Mouse (Mus musculus): ENCODE measurements around the gene Gdf15. TPM values are rescaled to one million over a fixed set of nuclear protein-coding genes. Genes with fewer than 3 reads are reported as not detected.
"Not testable (repeated sequence)": the region's sequence is repeated elsewhere in the genome, so short reads cannot be mapped to it uniquely, and the experiment has no call there.

The Gdf15 gene
- polyA plus RNA-seq, 1 experiment from 2014 or later: 1.0 TPM

DNA sequence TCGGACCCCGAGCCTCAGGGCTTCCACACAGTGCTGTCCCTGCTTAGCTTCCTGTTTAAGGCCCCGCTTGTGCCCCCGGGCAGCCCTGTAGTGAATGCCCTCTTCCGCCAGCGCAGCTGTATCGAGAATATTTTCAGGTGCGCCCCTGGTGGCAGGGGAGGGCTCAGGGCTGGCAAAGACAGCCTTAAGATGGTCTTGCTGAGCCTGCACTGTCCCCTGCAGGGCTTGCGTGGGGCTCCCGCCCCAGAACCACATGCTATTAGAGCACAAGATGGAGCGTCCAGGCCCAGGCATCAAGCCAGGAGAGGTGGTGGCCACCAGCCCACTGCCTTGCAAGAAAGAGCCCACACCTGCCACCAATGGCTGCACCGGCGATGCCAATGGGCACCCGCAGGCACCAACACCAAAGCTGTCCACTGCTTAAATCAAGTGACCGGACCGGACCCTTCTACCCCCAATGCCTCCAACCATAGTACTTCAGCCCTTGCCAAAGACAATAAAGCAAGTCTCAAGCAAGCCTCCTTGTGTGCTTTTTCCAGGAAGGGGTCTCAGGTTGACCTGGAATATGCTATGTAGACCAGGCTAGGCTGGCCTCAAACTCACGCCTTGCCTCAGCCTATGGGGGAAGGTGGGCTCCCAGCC is 35.4 kb downstream of the Gdf15 start:
- no peak for ATAC-seq (ENCODE audit: insufficient number of reproducible peaks, low FRiP score)
- Histone ChIP-seq H3K27me3 (replicated peaks) (no peaks in the 10 kb centered on the region), H3K4me1 (replicated peaks) (peaks cover 80% of the 10 kb centered on the region), H3K36me3 (peaks cover 21% of the 10 kb centered on the region), H3K27ac (ENCODE audit: poor library complexity, severe bottlenecking) (no peak overlapping the region), H3K9me3 (replicated peaks) (no peaks in the 10 kb centered on the region), H3K4me3 (peak overlapping the region; percentile 53; the same call in 1 of the 2 replicates), H3K9ac (no peak overlapping the region), H3K4me2 (peak overlapping the region; percentile 81)
- WGBS: 85% methylated on average over 17 of the region's 17 CpGs

DNA sequence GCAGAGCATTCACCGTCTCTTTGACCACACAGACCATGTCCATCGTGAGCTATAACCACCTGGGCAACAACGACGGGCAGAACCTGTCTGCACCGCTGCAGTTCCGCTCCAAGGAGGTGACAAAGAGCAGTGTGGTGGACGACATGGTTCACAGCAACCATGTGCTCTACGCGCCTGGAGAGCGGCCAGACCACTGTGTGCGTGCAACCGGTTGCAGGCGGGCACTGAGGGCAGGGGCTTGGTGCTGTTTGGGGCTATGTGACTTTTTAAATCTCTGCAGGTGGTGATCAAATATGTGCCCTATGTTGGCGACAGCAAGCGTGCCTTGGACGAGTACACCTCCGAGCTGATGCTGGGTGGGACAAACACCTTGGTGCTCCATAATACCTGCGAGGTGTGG is 36.0 kb downstream of the Gdf15 start:
- no peaks in the 10 kb centered on the region for H3K27me3 ChIP-seq (replicated peaks)
- H3K4me1 ChIP-seq (replicated peaks): peaks cover 79% of the 10 kb centered on the region
- H3K4me2 ChIP-seq: no peak overlapping the region; the same call in 1 of the 2 replicates
- H3K4me3 ChIP-seq: no peak overlapping the region
- no peaks in the 10 kb centered on the region for H3K9me3 ChIP-seq (replicated peaks)
- 88% methylated on average over 18 of the region's 18 CpGs for WGBS
- no peak for ATAC-seq (ENCODE audit: insufficient number of reproducible peaks, low FRiP score)
- no peak overlapping the region for H3K27ac ChIP-seq (ENCODE audit: poor library complexity, severe bottlenecking)
- H3K36me3 ChIP-seq: peaks cover 24% of the 10 kb centered on the region
- no peak overlapping the region for H3K9ac ChIP-seq

DNA sequence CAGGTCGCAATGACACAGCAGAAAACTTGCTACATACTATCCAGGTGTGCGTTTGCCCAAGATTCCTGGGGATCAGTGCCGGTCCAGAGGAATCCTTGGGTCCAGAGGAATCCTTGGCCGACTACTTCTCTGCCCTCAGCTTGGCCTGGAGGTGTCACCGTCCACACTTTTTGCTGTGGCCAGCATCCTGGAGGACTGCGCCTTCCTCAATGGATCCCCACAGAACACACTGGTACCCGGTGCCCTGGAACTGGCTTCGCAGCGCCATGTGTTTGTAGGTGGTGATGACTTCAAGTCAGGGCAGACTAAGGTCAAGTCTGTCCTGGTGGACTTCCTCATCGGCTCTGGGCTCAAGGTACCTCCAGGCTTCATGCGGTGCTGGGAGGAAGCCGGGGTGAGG is 36.4 kb downstream of the Gdf15 start:
- Histone ChIP-seq H3K27me3 (replicated peaks) (no peaks in the 10 kb centered on the region), H3K4me1 (replicated peaks) (peaks cover 75% of the 10 kb centered on the region), H3K4me2 (peak overlapping the region; percentile 98), H3K9ac (no peak overlapping the region), H3K9me3 (replicated peaks) (no peaks in the 10 kb centered on the region), H3K4me3 (peak overlapping the region; percentile 71; the same call in 1 of the 2 replicates), H3K36me3 (peaks cover 25% of the 10 kb centered on the region), H3K27ac (ENCODE audit: poor library complexity, severe bottlenecking) (no peak overlapping the region)
- WGBS: 93% methylated on average over 12 of the region's 12 CpGs
- no peak for ATAC-seq (ENCODE audit: insufficient number of reproducible peaks, low FRiP score)

DNA sequence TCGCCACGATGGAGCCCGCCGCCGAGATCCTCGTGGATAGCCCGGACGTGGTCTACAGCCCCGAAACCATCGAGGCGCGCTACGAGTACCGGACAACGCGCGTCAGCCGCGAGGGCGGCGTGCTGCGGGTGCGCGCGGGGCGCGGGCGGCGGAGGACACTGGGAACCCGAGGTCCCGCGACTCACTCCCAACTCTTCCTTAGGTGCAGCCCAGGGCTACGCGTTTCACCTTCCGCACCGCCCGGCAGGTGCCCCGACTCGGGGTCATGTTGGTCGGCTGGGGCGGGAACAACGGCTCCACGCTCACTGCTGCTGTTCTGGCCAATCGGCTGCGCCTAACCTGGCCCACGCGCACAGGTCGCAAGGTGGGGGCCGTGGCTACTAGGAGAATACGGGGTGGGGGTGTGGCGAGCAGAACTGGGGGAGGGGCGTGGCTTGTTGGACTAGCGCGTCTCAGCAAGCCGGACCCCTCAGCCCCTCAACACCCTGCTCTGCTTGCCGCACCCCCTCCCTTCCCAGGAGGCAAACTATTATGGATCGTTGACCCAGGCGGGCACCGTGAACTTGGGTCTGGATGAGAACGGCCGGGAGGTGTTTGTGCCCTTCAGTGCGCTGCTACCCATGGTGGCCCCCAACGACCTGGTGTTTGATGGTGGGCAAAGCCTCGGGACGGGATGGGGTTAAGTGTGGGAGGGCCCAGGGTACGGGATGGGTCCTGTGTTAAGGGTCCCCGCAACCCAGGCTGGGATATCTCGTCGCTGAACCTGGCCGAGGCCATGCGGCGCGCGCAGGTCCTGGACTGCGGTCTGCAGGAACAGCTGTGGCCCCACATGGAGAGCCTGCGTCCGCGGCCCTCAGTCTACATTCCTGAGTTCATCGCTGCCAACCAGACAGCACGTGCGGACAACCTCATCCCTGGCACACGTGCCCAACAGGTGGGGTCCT is 37.4 kb downstream of the Gdf15 start:
- WGBS: 6% methylated on average over 82 of the region's 82 CpGs
- Histone ChIP-seq H3K27me3 (replicated peaks) (no peaks in the 10 kb centered on the region), H3K4me3 (peak overlapping the region; percentile 71), H3K9ac (peak overlapping the region; percentile 87), H3K4me1 (replicated peaks) (peaks cover 66% of the 10 kb centered on the region), H3K27ac (ENCODE audit: poor library complexity, severe bottlenecking) (peak overlapping the region; percentile 85), H3K9me3 (replicated peaks) (no peaks in the 10 kb centered on the region), H3K36me3 (peaks cover 33% of the 10 kb centered on the region), H3K4me2 (peak overlapping the region; percentile 98)
- peak; percentile 7 for ATAC-seq (ENCODE audit: insufficient number of reproducible peaks, low FRiP score)

DNA sequence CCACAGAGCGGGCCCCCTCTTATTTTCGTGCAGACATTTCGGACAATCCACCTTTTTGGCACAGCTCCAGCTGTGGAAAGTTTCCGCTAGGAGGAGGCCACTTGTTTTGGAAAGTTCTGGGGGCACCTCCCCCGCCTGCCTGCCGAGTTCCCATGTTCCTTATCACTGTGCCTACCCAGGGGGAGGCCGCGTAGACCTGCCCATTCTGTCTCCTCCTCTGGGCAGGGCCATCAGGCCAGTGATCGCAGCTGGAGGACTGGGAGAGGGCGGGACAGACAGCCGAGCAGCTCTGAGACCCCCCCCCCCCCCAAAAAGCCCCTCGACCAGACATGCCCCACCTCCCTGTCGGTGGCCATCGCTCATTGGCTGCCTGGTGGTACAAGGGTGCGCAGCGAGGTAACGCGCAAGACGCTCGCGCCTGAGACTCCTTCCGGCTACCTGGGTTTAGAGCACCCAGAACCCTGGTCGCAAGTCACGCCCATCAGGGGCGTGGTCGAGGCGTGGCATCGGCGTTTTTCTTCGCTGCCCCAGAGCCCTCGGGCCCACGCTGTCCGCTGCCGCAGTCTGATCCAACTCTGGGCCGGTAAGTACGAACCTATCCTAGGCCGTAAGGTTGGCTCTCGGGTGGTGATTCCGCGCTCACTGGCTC is 38.2 kb downstream of the Gdf15 start, which contains the start of gene Isyna1:
Isyna1 (plus strand) TSS at position 413 of the 649 bp plus-strand sequence.
- H3K9ac ChIP-seq: peak within 1 kb of the TSS; percentile 87
- H3K36me3 ChIP-seq: peaks cover 42% of the 10 kb centered on the region
- peak within 1 kb of the TSS; percentile 98 for H3K4me2 ChIP-seq
- H3K27me3 ChIP-seq (replicated peaks): no peaks in the 10 kb centered on the region
- under 1% methylated on average over 40 of the region's 40 CpGs for WGBS
- H3K4me3 ChIP-seq: peak within 1 kb of the TSS; percentile 71
- peak within 1 kb of the TSS; percentile 85 for H3K27ac ChIP-seq (ENCODE audit: poor library complexity, severe bottlenecking)
- no peaks in the 10 kb centered on the region for H3K9me3 ChIP-seq (replicated peaks)
- H3K4me1 ChIP-seq (replicated peaks): peaks cover 59% of the 10 kb centered on the region
- ATAC-seq (ENCODE audit: insufficient number of reproducible peaks, low FRiP score): peak; percentile 90

DNA sequence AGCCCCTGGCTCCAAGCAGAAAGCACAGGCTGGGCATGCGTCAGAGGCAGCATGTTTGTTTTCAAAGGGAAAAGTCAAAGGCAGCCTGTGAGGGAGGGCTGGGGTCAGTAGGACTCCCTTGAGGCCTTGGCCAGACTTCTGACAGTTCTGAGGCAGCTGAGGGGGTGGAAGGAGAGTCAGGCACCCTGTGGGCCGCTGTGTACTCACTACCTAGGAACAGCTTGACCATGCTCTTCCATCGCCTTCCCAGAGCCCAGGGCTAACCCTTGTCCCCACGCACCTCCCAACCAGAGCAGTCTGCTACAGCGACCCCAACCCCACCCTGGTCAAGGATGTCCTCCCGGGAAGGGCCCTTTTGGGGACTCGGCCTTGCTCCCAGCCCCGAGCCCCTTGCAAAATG is 39.1 kb downstream of the Gdf15 start:
- peak overlapping the region; percentile 71; the same call in 1 of the 2 replicates for H3K4me3 ChIP-seq

DNA sequence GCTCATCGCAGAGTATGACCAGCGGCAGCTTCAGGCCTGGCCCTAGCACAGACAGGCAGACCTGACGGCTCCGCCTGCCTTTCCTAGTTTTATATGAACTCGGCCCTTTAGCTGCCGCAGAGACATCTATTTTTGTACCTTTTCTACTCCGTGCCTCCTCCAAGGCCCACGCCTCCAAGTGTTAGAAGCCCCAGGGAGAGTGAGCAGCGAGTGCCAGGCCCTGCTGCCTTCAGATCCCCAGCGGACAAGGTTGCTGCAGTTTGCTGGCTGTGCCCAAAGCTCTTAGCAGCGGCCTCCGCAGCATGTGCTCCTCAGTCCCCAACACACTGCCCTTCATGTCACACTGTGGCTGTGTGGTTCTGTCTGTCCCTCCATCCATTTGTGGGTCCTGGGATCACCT is 40.7 kb downstream of the Gdf15 start:
- Histone ChIP-seq H3K27ac (ENCODE audit: poor library complexity, severe bottlenecking) (peak overlapping the region; percentile 1; the same call in 1 of the 2 replicates), H3K4me1 (replicated peaks) (peaks cover 41% of the 10 kb centered on the region)
- ATAC-seq (ENCODE audit: insufficient number of reproducible peaks, low FRiP score): no peak

More for the DNA sequence above, 39.1 kb downstream of the Gdf15 start:
- Histone ChIP-seq H3K27ac (ENCODE audit: poor library complexity, severe bottlenecking) (peak overlapping the region; percentile 85), H3K4me1 (replicated peaks) (peaks cover 51% of the 10 kb centered on the region), H3K4me2 (peak overlapping the region; percentile 98), H3K9me3 (replicated peaks) (no peaks in the 10 kb centered on the region), H3K27me3 (replicated peaks) (no peaks in the 10 kb centered on the region), H3K9ac (peak overlapping the region; percentile 87), H3K36me3 (peaks cover 46% of the 10 kb centered on the region)
- ATAC-seq (ENCODE audit: insufficient number of reproducible peaks, low FRiP score): no peak
- WGBS: 39% methylated on average over 8 of the region's 8 CpGs

DNA sequence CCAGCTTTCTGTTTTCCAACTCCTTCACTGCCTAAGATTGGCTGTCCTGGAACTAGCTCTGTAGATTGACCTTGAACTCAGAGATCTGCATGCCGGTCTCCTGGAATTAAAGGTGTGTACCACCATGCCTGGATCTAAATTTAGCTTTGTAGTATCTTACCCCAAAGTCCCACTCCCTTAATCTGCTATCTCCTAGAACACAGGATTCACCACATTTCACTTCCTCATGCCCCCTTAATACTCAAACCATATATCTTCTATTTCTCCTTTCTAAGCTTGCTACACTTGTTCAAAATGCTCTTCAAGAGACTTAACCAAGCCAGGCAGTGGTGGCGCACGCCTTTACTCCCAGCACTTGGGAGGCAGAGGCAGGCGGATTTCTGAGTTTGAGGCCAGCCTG is 44.3 kb downstream of the Gdf15 start:
- 84% methylated on average over 4 of the region's 4 CpGs for WGBS
- not testable (repeated sequence) for H3K27ac ChIP-seq (ENCODE audit: poor library complexity, severe bottlenecking); H3K27me3 ChIP-seq (replicated peaks); H3K9ac ChIP-seq; ATAC-seq (ENCODE audit: insufficient number of reproducible peaks, low FRiP score); H3K4me2 ChIP-seq; H3K9me3 ChIP-seq (replicated peaks); H3K4me3 ChIP-seq
- Histone ChIP-seq H3K4me1 (replicated peaks) (peaks cover 13% of the 10 kb centered on the region), H3K36me3 (peaks cover 72% of the 10 kb centered on the region)

More for the DNA sequence above, 40.7 kb downstream of the Gdf15 start:
- peak overlapping the region; percentile 9; the same call in 1 of the 2 replicates for H3K9ac ChIP-seq
- no peaks in the 10 kb centered on the region for H3K27me3 ChIP-seq (replicated peaks)
- WGBS: 72% methylated on average over 12 of the region's 12 CpGs
- H3K9me3 ChIP-seq (replicated peaks): no peaks in the 10 kb centered on the region
- H3K4me3 ChIP-seq: no peak overlapping the region
- H3K4me2 ChIP-seq: no peak overlapping the region
- peaks cover 52% of the 10 kb centered on the region for H3K36me3 ChIP-seq

DNA sequence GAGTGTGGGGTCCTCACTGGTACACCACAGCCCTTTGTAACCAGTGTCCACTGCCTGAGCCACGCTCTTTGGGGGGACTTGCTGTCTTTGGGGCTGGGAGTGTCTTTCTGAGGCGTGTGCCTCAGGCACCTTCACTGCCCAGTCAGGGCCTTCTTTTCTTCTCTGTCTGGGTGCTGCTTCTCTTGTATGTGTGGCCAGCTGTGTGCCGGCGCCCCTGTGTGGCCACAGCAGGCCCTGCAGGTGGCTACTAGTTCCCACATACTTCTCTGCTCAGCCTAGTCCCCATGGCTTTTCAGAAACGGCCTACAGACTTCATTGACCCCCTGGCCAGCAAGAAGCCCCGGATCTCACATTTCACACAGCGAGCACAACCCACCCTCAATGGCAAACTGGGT is 47.0 kb downstream of the Gdf15 start:
- Histone ChIP-seq H3K4me2 (no peak overlapping the region), H3K9me3 (replicated peaks) (no peaks in the 10 kb centered on the region), H3K27me3 (replicated peaks) (no peaks in the 10 kb centered on the region), H3K4me3 (no peak overlapping the region), H3K9ac (no peak overlapping the region), H3K4me1 (replicated peaks) (peaks cover 6% of the 10 kb centered on the region), H3K36me3 (peaks cover 86% of the 10 kb centered on the region), H3K27ac (ENCODE audit: poor library complexity, severe bottlenecking) (no peak overlapping the region)
- ATAC-seq (ENCODE audit: insufficient number of reproducible peaks, low FRiP score): no peak
- 36% methylated on average over 7 of the region's 7 CpGs for WGBS

DNA sequence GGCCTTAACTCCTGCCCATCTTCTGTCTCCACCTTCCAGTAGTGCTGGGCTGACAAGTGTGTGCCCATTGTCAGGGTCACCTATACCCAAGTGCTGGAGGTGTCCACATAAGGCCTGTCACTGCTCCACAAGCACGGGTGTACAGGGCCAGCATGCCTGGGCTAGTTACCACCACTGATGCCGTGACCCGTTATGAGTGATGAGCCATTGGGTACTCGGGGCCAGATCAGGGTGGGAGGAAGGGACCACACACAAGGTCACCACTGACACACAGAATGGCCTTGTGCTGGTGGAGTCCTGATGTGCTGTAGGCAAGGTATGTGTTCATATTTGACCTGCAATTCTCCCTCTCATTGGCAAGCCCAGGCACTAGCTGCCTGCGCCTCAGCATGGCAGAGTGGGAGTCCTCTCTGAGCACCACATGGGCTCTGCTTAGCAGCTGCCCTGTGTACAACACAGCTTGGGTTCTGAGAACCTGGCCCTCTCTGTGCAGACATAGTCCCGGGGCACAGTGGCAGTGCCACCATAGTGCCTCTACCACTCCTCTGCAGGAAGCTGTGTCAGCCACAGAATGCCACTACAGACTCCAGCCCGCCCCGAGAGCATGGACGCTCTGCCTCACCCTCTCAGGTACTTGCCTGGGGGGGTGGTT is 47.5 kb downstream of the Gdf15 start:
- H3K36me3 ChIP-seq: peaks cover 86% of the 10 kb centered on the region
- ATAC-seq (ENCODE audit: insufficient number of reproducible peaks, low FRiP score): no peak
- no peak overlapping the region for H3K27ac ChIP-seq (ENCODE audit: poor library complexity, severe bottlenecking)
- no peaks in the 10 kb centered on the region for H3K9me3 ChIP-seq (replicated peaks)
- H3K4me2 ChIP-seq: no peak overlapping the region
- H3K9ac ChIP-seq: no peak overlapping the region
- no peak overlapping the region for H3K4me3 ChIP-seq
- WGBS: 87% methylated on average over 9 of the region's 9 CpGs
- H3K4me1 ChIP-seq (replicated peaks): peaks cover 6% of the 10 kb centered on the region
- H3K27me3 ChIP-seq (replicated peaks): no peaks in the 10 kb centered on the region
